Mouse (Mus musculus): ENCODE measurements around the gene Eci2. TPM values are rescaled to one million over a fixed set of nuclear protein-coding genes. Genes with fewer than 3 reads are reported as not detected.
A peak's percentile ranks its signal among the peaks of the same experiment; 100 is the strongest.
"Not testable (repeated sequence)": the region's sequence is repeated elsewhere in the genome, so short reads cannot be mapped to it uniquely, and the experiment has no call there.

Eci2 gene
- polyA plus RNA-seq, 1 experiment from 2014 or later = 114 TPM

DNA sequence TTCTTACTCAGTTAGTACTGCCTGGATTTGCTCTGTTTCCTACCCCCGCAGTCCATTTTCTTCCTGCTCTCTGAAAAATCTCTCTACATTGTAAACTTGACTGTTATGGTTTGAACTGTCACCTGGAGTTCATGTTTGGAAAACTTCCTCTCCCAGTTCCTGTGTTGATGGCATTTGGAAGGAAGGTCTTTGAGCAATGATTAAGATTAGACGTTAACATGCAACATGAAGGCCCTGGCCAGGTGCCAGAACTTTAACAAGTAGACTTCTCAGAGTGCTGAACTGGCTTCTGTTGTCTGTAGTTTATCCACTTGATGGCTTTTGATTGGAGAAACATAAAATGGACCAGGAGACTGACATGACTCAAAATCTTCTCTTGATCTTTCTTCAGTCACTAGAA is 31.0 kb downstream of the Eci2 start:
- DNase-seq (ENCODE audit: low spot score) = no peak
- no peaks in the 10 kb centered on the region for H3K36me3 ChIP-seq (replicated peaks; ENCODE audit: control insufficient read depth, insufficient read depth)

DNA sequence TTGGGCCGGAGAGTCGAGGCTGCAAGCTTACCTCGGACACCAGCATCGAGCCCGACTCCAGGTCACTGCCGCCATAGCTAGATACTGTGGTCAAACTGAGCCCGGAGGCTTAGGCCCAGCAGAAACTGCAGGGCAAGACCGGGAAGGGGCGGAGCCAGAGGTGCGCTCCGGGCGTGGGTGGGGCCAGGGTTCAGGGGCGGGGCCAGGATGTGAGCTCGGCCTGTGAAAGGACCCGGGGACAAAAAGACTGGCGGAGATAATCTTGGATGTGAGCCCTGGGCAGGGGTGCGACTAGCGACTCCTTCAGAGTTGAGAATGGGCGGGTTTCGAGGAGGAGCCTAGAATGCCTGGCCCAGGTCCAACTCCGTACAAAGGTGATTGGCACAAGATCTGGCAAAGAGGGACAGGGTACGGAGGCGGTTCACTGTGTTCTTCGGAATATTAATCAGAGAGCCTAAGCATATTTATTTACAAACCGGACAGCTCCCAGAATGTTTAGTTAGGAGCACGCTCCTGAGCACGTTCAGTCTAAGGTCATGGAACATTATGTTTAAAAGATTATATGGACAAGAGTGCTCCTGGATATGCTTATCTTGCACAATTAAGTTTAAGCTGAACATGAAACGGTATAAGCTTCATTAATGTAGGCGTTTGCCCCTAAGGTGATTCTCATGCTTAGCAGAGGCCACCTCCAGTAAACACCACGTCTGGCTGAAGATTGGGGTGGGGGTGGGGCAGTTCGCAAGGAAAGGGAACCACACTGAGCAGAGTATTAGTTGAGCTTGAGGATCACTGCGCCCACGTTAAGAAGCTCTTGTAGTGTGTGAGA is 32.7 kb downstream of the Eci2 start:
- Histone ChIP-seq H3K4me1 (replicated peaks; ENCODE audit: control insufficient read depth, insufficient read depth, low read length) (peaks cover 17% of the 10 kb centered on the region), H3K9ac (peak overlapping the region; percentile 78), H3K27me3 (ENCODE audit: control insufficient read depth, insufficient read depth, low read length) (no peaks in the 10 kb centered on the region), H3K9me3 (ENCODE audit: control insufficient read depth, low read length) (no peaks in the 10 kb centered on the region), H3K4me3 (replicated peaks; ENCODE audit: low read length) (peak overlapping the region; percentile 48), H3K36me3 (replicated peaks; ENCODE audit: control insufficient read depth, insufficient read depth) (peaks cover 10% of the 10 kb centered on the region), H3K4me2 (replicated peaks) (peak overlapping the region; percentile 68), H3K27ac (peak overlapping the region; percentile 78)
- peak; percentile 96 for ATAC-seq (ENCODE audit: low FRiP score)
- WGBS = under 1% methylated on average over 33 of the region's 33 CpGs
- peak; percentile 89 for DNase-seq (ENCODE audit: low spot score)

More for the DNA sequence above, 31.0 kb downstream of the Eci2 start:
- no peak overlapping the region for H3K9ac ChIP-seq
- H3K9me3 ChIP-seq (ENCODE audit: control insufficient read depth, low read length) = no peaks in the 10 kb centered on the region
- peaks cover 17% of the 10 kb centered on the region for H3K4me1 ChIP-seq (replicated peaks; ENCODE audit: control insufficient read depth, insufficient read depth, low read length)
- 66% methylated on average over 2 of the region's 2 CpGs for WGBS
- no peak for ATAC-seq (ENCODE audit: low FRiP score)
- no peak overlapping the region for H3K27ac ChIP-seq
- H3K4me3 ChIP-seq (replicated peaks; ENCODE audit: low read length) = no peak overlapping the region
- H3K27me3 ChIP-seq (ENCODE audit: control insufficient read depth, insufficient read depth, low read length) = no peaks in the 10 kb centered on the region
- no peak overlapping the region for H3K4me2 ChIP-seq (replicated peaks)

DNA sequence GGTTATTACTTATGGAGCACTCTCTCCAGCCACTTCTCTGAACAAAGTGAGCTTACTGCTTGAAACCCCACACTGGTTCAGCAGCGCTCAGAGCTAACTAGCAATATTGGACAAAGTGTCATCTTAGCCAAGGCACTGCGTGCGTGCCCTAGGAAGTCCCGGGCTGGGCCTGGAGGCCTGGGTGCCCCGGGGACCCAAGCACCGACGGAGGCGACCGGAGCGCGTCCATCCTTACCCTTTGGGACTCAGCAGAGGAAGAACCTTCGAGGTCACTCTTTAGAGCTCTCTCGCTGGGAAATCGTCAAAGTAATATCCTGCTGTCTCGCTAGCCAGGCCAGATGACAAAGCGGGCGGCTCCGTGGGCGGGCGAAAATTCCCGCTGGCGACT is 33.3 kb downstream of the Eci2 start:
- DNase-seq (ENCODE audit: low spot score) = peak; percentile 29
- peak overlapping the region; percentile 48 for H3K4me3 ChIP-seq (replicated peaks; ENCODE audit: low read length)
- under 1% methylated on average over 22 of the region's 22 CpGs for WGBS
- peak overlapping the region; percentile 68 for H3K4me2 ChIP-seq (replicated peaks)
- H3K9me3 ChIP-seq (ENCODE audit: control insufficient read depth, low read length) = no peaks in the 10 kb centered on the region
- H3K4me1 ChIP-seq (replicated peaks; ENCODE audit: control insufficient read depth, insufficient read depth, low read length) = peaks cover 17% of the 10 kb centered on the region
- peak overlapping the region; percentile 78 for H3K27ac ChIP-seq
- H3K36me3 ChIP-seq (replicated peaks; ENCODE audit: control insufficient read depth, insufficient read depth) = peaks cover 16% of the 10 kb centered on the region
- peak overlapping the region; percentile 78 for H3K9ac ChIP-seq
- peak; percentile 65 for ATAC-seq (ENCODE audit: low FRiP score)
- H3K27me3 ChIP-seq (ENCODE audit: control insufficient read depth, insufficient read depth, low read length) = no peaks in the 10 kb centered on the region

GRCm38 (mm10) chr13:34993085-34993484 is 33.8 kb downstream of the Eci2 start:
- DNase-seq (ENCODE audit: low spot score) = no peak

GRCm38 (mm10) chr13:34991581-34992273 is 35.2 kb downstream of the Eci2 start:
- peak overlapping the region; percentile 15 for H3K4me2 ChIP-seq (replicated peaks)
- 74% methylated on average over 4 of the region's 4 CpGs for WGBS
- no peaks in the 10 kb centered on the region for H3K9me3 ChIP-seq (ENCODE audit: control insufficient read depth, low read length)

More at GRCm38 (mm10) chr13:34993085-34993484, 33.8 kb downstream of the Eci2 start:
- Histone ChIP-seq H3K9ac (peak overlapping the region; percentile 78), H3K9me3 (ENCODE audit: control insufficient read depth, low read length) (no peaks in the 10 kb centered on the region), H3K27me3 (ENCODE audit: control insufficient read depth, insufficient read depth, low read length) (no peaks in the 10 kb centered on the region), H3K4me1 (replicated peaks; ENCODE audit: control insufficient read depth, insufficient read depth, low read length) (peaks cover 17% of the 10 kb centered on the region), H3K27ac (no peak overlapping the region), H3K36me3 (replicated peaks; ENCODE audit: control insufficient read depth, insufficient read depth) (peaks cover 21% of the 10 kb centered on the region), H3K4me3 (replicated peaks; ENCODE audit: low read length) (peak overlapping the region; percentile 48), H3K4me2 (replicated peaks) (peak overlapping the region; percentile 68)
- ATAC-seq (ENCODE audit: low FRiP score) = no peak
- WGBS = 79% methylated on average over 4 of the region's 4 CpGs

GRCm38 (mm10) chr13:34983479-34983878 is 43.4 kb downstream of the Eci2 start:
- WGBS = 96% methylated on average over 1 of the region's 1 CpGs
- H3K27ac ChIP-seq; H3K9ac ChIP-seq; ATAC-seq (ENCODE audit: low FRiP score); H3K4me1 ChIP-seq (replicated peaks; ENCODE audit: control insufficient read depth, insufficient read depth, low read length); H3K27me3 ChIP-seq (ENCODE audit: control insufficient read depth, insufficient read depth, low read length); H3K4me2 ChIP-seq (replicated peaks); H3K9me3 ChIP-seq (ENCODE audit: control insufficient read depth, low read length); H3K4me3 ChIP-seq (replicated peaks; ENCODE audit: low read length); DNase-seq (ENCODE audit: low spot score): not testable (repeated sequence)
- peaks cover 83% of the 10 kb centered on the region for H3K36me3 ChIP-seq (replicated peaks; ENCODE audit: control insufficient read depth, insufficient read depth)

More at GRCm38 (mm10) chr13:34991581-34992273, 35.2 kb downstream of the Eci2 start:
- Histone ChIP-seq H3K36me3 (replicated peaks; ENCODE audit: control insufficient read depth, insufficient read depth) (peaks cover 34% of the 10 kb centered on the region), H3K27me3 (ENCODE audit: control insufficient read depth, insufficient read depth, low read length) (no peaks in the 10 kb centered on the region), H3K9ac (no peak overlapping the region), H3K27ac (no peak overlapping the region), H3K4me3 (replicated peaks; ENCODE audit: low read length) (no peak overlapping the region), H3K4me1 (replicated peaks; ENCODE audit: control insufficient read depth, insufficient read depth, low read length) (peaks cover 17% of the 10 kb centered on the region)
- DNase-seq (ENCODE audit: low spot score) (no peak), ATAC-seq (ENCODE audit: low FRiP score) (no peak)

DNA sequence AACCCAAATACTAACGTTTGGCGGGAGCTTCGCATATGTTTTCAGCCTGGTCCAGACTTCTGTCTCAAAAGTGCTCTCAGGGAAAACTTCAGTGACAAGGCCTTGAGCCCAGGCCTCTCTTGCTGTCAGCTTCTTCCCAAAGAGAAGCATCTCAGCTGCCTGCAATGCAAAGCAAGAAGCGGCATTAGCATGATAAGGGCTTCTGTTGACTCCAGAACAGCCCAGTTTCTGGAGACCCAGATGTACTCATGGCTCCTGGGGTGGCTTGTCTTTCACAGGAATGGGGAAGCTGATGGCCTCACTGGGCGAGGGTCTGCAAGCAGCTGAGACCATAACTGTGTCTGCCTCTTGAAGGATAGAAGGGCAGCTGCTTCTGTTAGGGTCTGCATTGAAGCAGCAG is 48.3 kb downstream of the Eci2 start:
- not testable (repeated sequence) for H3K9ac ChIP-seq; DNase-seq (ENCODE audit: low spot score); H3K27me3 ChIP-seq (ENCODE audit: control insufficient read depth, insufficient read depth, low read length); H3K4me3 ChIP-seq (replicated peaks; ENCODE audit: low read length); H3K9me3 ChIP-seq (ENCODE audit: control insufficient read depth, low read length); ATAC-seq (ENCODE audit: low FRiP score); H3K4me2 ChIP-seq (replicated peaks); H3K27ac ChIP-seq; H3K4me1 ChIP-seq (replicated peaks; ENCODE audit: control insufficient read depth, insufficient read depth, low read length)
- WGBS = 61% methylated on average over 5 of the region's 5 CpGs
- peaks cover 53% of the 10 kb centered on the region for H3K36me3 ChIP-seq (replicated peaks; ENCODE audit: control insufficient read depth, insufficient read depth)

GRCm38 (mm10) chr13:34977410-34977809 is 49.5 kb downstream of the Eci2 start:
- ATAC-seq (ENCODE audit: low FRiP score) (no peak), DNase-seq (ENCODE audit: low spot score) (no peak)
- no peak overlapping the region for H3K27ac ChIP-seq
- H3K4me1 ChIP-seq (replicated peaks; ENCODE audit: control insufficient read depth, insufficient read depth, low read length) = no peaks in the 10 kb centered on the region
- no peaks in the 10 kb centered on the region for H3K27me3 ChIP-seq (ENCODE audit: control insufficient read depth, insufficient read depth, low read length)
- no peak overlapping the region for H3K4me3 ChIP-seq (replicated peaks; ENCODE audit: low read length)
- no peak overlapping the region for H3K4me2 ChIP-seq (replicated peaks)
- H3K36me3 ChIP-seq (replicated peaks; ENCODE audit: control insufficient read depth, insufficient read depth) = peaks cover 48% of the 10 kb centered on the region
- H3K9ac ChIP-seq = no peak overlapping the region
- no peaks in the 10 kb centered on the region for H3K9me3 ChIP-seq (ENCODE audit: control insufficient read depth, low read length)
- WGBS = 98% methylated on average over 3 of the region's 3 CpGs

DNA sequence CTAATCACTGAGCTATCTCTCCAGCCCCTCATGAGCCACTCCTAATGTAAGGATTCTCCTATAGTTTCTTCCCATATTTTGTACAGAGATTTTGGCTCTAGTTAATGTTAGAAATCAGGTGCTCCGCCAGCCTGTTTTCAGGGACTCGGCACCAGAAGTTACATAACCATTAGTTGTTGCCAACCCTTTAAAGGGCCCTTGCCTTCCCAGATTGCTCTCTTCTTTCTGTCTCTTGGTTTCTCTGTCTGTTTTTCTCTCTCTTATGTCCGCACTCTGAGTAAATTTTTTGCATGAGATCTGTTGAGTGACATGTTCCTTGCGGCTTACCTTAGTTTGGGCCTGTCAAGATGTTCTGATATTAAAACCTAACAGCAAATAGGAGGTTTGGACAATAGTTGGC is 50.8 kb downstream of the Eci2 start:
- H3K4me3 ChIP-seq (replicated peaks; ENCODE audit: low read length) = no peak overlapping the region
- H3K4me1 ChIP-seq (replicated peaks; ENCODE audit: control insufficient read depth, insufficient read depth, low read length) = no peaks in the 10 kb centered on the region
- H3K27ac ChIP-seq = no peak overlapping the region
- no peak overlapping the region for H3K4me2 ChIP-seq (replicated peaks)
- DNase-seq (ENCODE audit: low spot score) = no peak
- H3K9me3 ChIP-seq (ENCODE audit: control insufficient read depth, low read length) = no peaks in the 10 kb centered on the region
- WGBS = 95% methylated on average over 4 of the region's 4 CpGs
- peaks cover 40% of the 10 kb centered on the region for H3K36me3 ChIP-seq (replicated peaks; ENCODE audit: control insufficient read depth, insufficient read depth)
- no peak overlapping the region for H3K9ac ChIP-seq
- H3K27me3 ChIP-seq (ENCODE audit: control insufficient read depth, insufficient read depth, low read length) = no peaks in the 10 kb centered on the region
- ATAC-seq (ENCODE audit: low FRiP score) = no peak

Data from hindbrain, embryonic 14.5 days (tissue).